Mouse (Mus musculus) adrenal gland, adult 18-20 months (tissue): ENCODE results near the gene Gm7954. TPM values are rescaled to one million over a fixed set of nuclear protein-coding genes. Genes with fewer than 3 reads are reported as not detected.
"Not testable (repeated sequence)": the region's sequence is repeated elsewhere in the genome, so short reads cannot be mapped to it uniquely, and the experiment has no call there.

ENCODE experiments used
- DNase-seq, 2 experiments: peaks; one replicate each; pipeline ENCODE4 v3.0.0; 2021 to 2022; ENCODE audit warnings: low spot score in 2 of 2
- long read RNA-seq, 2 experiments: library from polyadenylated mRNA; stranded (forward); transcript quantifications; one replicate each; pipeline ENCODE4 v2.0.0; 2021
- total RNA-seq, 2 experiments: library from RNA; stranded (reverse); gene quantifications; 1 replicate in 1 of 2; 2 replicates in 1 of 2; pipeline ENCODE4 v1.2.3; 2021

The Gm7954 gene
- not detected for total RNA-seq
- long read RNA-seq, experiment 1 = 0 reads
- long read RNA-seq, experiment 2 = 0 reads

DNA sequence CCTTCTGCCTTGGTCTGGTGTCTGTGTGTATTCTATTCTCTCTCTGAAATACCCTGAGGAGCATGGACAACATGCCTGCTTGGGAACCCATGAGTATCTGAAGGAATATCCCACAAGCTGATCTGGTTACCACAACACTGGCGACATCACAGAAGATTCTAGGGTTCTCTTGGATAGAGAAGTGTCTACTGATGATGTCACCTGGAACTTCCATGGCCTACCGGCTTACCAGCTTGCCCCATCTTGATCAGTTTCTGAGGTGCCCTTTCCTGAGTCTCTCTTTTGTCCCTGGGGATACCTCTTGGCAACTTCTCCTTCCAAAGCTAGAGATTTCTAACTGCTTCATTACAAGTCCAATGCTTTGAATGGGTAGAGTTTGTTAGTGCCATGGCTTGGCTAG, at the start of gene Gm7954:
Gm7954 (minus strand) TSS at position 101 of the 400 bp plus-strand sequence.
- DNase-seq = not testable (repeated sequence)

DNA sequence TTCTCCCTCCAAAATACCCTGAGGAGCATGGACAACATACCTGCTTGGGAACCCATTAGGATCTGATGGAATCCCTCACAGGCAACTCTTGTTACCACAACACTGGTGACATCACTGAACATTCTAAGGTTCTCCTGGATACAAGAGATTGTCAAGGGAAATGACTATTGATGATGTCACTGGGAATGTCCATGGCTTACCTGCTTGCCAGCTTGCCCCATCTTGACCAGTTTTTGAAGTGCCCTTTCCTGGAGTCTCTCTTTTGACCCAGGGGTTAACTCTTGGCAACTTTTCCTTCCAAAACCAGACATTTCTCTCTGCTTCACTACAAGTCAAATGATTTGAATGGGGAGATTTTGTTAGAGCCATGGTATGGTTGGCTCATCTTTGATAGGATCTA, 36.1 kb upstream of the Gm7954 start, which contains the start of gene Gm3486:
Gm3486 (minus strand) TSS at position 101 of the 400 bp plus-strand sequence.
- not testable (repeated sequence) for DNase-seq

DNA sequence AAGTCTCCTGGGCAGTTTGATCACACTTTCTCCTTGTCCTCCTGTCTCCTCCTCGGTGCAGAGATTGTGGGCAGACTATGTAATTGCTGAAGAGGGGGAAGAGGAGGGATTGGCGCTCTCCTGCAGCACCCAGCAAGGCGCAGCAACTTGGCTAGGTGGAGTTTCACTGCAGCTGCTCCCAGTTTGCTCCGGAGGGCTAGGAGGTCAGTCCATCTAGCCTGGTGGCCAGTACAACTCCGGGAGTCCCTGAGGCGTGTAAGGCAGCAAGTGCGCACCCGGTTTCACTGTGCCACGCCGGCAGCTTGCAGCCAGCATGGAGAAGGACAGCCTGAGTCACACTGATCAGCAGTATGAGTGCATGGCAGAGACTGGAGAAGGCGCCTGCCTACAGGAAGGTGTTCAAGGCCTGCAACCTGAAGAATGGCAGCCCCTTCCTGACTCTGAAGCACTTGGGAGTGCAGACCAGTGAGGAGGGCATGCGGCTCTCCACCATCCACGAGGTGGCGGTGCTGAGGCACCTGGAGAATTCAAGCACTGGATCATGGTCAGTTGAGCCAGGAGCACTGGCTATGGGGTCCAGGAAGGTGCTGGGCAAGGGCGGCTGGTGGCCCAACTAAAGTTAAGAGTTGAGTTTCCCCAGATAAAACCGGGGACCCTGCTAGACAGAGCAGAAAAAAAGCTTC, 27.8 kb downstream of the Gm7954 start:
- peak in 1 of 2 experiments; percentile 20 for DNase-seq

DNA sequence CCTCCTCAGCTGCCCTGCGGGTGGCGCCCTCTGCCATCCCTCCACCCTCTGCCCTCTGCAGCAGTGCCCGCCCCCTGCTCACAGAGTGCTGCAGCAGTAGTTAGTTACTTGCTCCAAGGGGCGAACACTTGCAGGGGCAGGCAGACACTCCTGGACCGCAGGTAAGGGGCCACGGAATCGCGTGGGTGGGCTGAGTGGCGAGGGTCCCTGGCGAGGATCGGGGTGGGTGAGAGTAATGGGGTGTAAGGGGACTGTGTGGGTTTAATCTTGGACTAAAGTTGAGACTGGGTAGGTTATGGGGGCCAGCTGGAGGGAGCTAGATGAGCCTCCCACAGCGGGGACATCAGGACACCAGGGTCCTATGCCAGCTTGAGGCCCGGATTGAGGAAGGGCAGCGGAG, 28.6 kb downstream of the Gm7954 start:
- DNase-seq = not testable (repeated sequence)

DNA sequence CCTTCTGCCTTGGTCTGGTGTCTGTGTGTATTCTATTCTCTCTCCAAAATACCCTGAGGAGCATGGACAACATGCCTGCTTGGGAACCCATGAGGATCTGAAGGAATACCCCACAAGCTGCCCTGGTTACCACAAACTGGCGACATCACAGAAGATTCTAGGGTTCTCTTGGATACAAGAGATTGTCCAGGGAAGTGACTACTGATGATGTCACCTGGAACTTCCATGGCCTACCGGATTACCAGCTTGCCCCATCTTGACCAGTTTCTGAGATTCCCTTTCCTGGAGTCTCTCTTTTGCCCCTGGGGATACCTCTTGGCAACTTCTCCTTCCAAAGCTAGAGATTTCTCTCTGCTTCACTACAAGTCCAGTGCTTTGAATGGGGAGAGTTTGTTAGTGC, 45.1 kb downstream of the Gm7954 start, which contains the start of gene Gm6482:
Gm6482 (minus strand) TSS at position 101 of the 400 bp plus-strand sequence.
- not testable (repeated sequence) for DNase-seq

Other genes starting within 250 kb of the Gm7954 start
- not detected for gene Gm2832, start 174.7 kb downstream of the Gm7954 start, total RNA-seq
- gene Gm5798, start 104.9 kb downstream of the Gm7954 start, total RNA-seq = not detected
- not detected for gene Gm7945, start 67.1 kb downstream of the Gm7954 start, total RNA-seq
- gene Gm6482, start 45.2 kb downstream of the Gm7954 start, total RNA-seq = not detected
- gene Gm3486, start 36.0 kb upstream of the Gm7954 start, total RNA-seq = not detected
- gene Gm7970, start 102.1 kb upstream of the Gm7954 start, total RNA-seq = not detected
- not detected for gene 1700049E17Rik2, start 119.7 kb upstream of the Gm7954 start, total RNA-seq
- gene Gm3072, start 171.1 kb upstream of the Gm7954 start, total RNA-seq = not detected
- gene Gm3676, start 193.0 kb upstream of the Gm7954 start, total RNA-seq = not detected
- gene Gm8068, start 248.4 kb upstream of the Gm7954 start, total RNA-seq = not detected